Mouse (Mus musculus) liver, embryonic 13.5 days (tissue): ENCODE measurements around the gene Hsd17b3. TPM values are rescaled to one million over a fixed set of nuclear protein-coding genes. Genes with fewer than 3 reads are reported as not detected.
A peak's percentile ranks its signal among the peaks of the same experiment; 100 is the strongest.

Experiments used
- ATAC-seq: fragments of 200-750 bp; cut with Nextera tagmentation; 2 replicates; pipeline ENCODE4 v1.8.0; 2017; ENCODE audit warnings: low read depth, mild to moderate bottlenecking, moderate number of reproducible peaks, moderate library complexity
- DNase-seq: peaks from one replicate; pipeline ENCODE4 v3.0.0; 2022
- H3K27ac ChIP-seq: fragments of 300-500 bp; sonication (generic); 2 replicates; pipeline ENCODE4 v1.5.1; 2015; ENCODE audit warnings: moderate library complexity, mild to moderate bottlenecking, inconsistent platforms
- H3K27me3 ChIP-seq: fragments of 300-500 bp; sonication (generic); 2 replicates; pipeline ENCODE4 v1.6.1; 2015; ENCODE audit warnings: mild to moderate bottlenecking, inconsistent platforms
- H3K36me3 ChIP-seq: fragments of 300-500 bp; sonication (generic); 2 replicates; pipeline ENCODE4 v1.6.1; 2015; ENCODE audit warnings: mild to moderate bottlenecking, inconsistent platforms
- H3K4me1 ChIP-seq: fragments of 300-500 bp; sonication (generic); replicated peaks from 2 replicates; pipeline ENCODE4 v1.6.1; 2015; ENCODE audit warnings: inconsistent platforms
- H3K4me2 ChIP-seq: fragments of 300-500 bp; sonication (generic); 2 replicates; pipeline ENCODE4 v1.6.1; 2015; ENCODE audit warnings: inconsistent platforms, mild to moderate bottlenecking, moderate library complexity
- H3K4me3 ChIP-seq: fragments of 300-500 bp; sonication (generic); replicated peaks from 2 replicates; pipeline ENCODE4 v1.5.1; 2015; ENCODE audit warnings: mild to moderate bottlenecking, inconsistent platforms
- H3K9ac ChIP-seq: fragments of 300-500 bp; sonication (generic); 2 replicates; pipeline ENCODE4 v1.6.1; 2015; ENCODE audit warnings: mild to moderate bottlenecking, inconsistent platforms
- H3K9me3 ChIP-seq: fragments of 300-500 bp; sonication (generic); replicated peaks from 2 replicates; pipeline ENCODE4 v1.6.1; 2016; ENCODE audit warnings: inconsistent platforms
- WGBS: fragments of 180-500 bp; shearing (Covaris S2); methylation state at CpG from one replicate; pipeline ENCODE4 v1.1.7; 2015; ENCODE audit not compliant: insufficient replicate concordance; 5-methylcytosine and 5-hydroxymethylcytosine counted together
- polyA plus RNA-seq: library from polyadenylated mRNA; unstranded; fragments of >200 nt; fragmentation: Nextera tagmentation; extraction: Ambion mirVana; gene quantifications from 2 replicates; pipeline ENCODE4 v1.2.1, GENCODE M21; 2015

Hsd17b3 gene
- polyA plus RNA-seq, 1 experiment from 2014 or later, result not detected

GRCm38 (mm10) chr13:64107105-64107504 is 18.1 kb upstream of the Hsd17b3 start:
- Histone ChIP-seq H3K9me3 (no peaks in the 10 kb centered on the region), H3K27ac (no peak overlapping the region), H3K36me3 (no peaks in the 10 kb centered on the region), H3K4me2 (no peak overlapping the region), H3K9ac (no peak overlapping the region), H3K27me3 (no peaks in the 10 kb centered on the region), H3K4me1 (peaks cover 13% of the 10 kb centered on the region), H3K4me3 (no peak overlapping the region)
- no peak for DNase-seq
- ATAC-seq, result no peak
- WGBS, result 51% methylated on average over 3 of the region's 3 CpGs

- 62% methylated on average over 3 of the region's 3 CpGs for WGBS
- peak; percentile 41; the same call in 1 of the 2 replicates for ATAC-seq
- no peak overlapping the region for H3K27ac ChIP-seq
Observed at GRCm38 (mm10) chr13:64105690-64106089, 16.7 kb upstream of the Hsd17b3 start.

GRCm38 (mm10) chr13:64100186-64100585 is 11.2 kb upstream of the Hsd17b3 start:
- Histone ChIP-seq H3K4me1 (no peaks in the 10 kb centered on the region), H3K9me3 (no peaks in the 10 kb centered on the region), H3K27ac (no peak overlapping the region), H3K4me2 (no peak overlapping the region), H3K27me3 (no peaks in the 10 kb centered on the region), H3K9ac (no peak overlapping the region), H3K4me3 (no peak overlapping the region), H3K36me3 (no peaks in the 10 kb centered on the region)
- WGBS, result 56% methylated on average over 3 of the region's 3 CpGs
- DNase-seq (no peak), ATAC-seq (no peak)

More at GRCm38 (mm10) chr13:64105690-64106089, 16.7 kb upstream of the Hsd17b3 start:
- H3K4me3 ChIP-seq, result no peak overlapping the region
- H3K27me3 ChIP-seq, result no peaks in the 10 kb centered on the region
- no peaks in the 10 kb centered on the region for H3K9me3 ChIP-seq
- no peak overlapping the region for H3K9ac ChIP-seq
- H3K36me3 ChIP-seq, result no peaks in the 10 kb centered on the region
- H3K4me1 ChIP-seq, result peaks cover 13% of the 10 kb centered on the region
- DNase-seq, result no peak
- H3K4me2 ChIP-seq, result no peak overlapping the region

- no peaks in the 10 kb centered on the region for H3K36me3 ChIP-seq
- H3K4me1 ChIP-seq, result no peaks in the 10 kb centered on the region
- no peak overlapping the region for H3K9ac ChIP-seq
- H3K9me3 ChIP-seq, result no peaks in the 10 kb centered on the region
- no peak overlapping the region for H3K4me3 ChIP-seq
- H3K27ac ChIP-seq, result no peak overlapping the region
- DNase-seq (no peak), ATAC-seq (no peak)
- 66% methylated on average over 9 of the region's 9 CpGs for WGBS
- no peak overlapping the region for H3K4me2 ChIP-seq
- no peaks in the 10 kb centered on the region for H3K27me3 ChIP-seq
Observed at GRCm38 (mm10) chr13:64098992-64099391, 10.0 kb upstream of the Hsd17b3 start.

- H3K27ac ChIP-seq, result no peak overlapping the region
- H3K4me1 ChIP-seq, result no peaks in the 10 kb centered on the region
- ATAC-seq (no peak), DNase-seq (peak; percentile 12)
- no peak overlapping the region for H3K4me2 ChIP-seq
- H3K9ac ChIP-seq, result no peak overlapping the region
- 0% methylated on average over 1 of the region's 1 CpGs for WGBS
- H3K36me3 ChIP-seq, result no peaks in the 10 kb centered on the region
- no peaks in the 10 kb centered on the region for H3K27me3 ChIP-seq
- no peaks in the 10 kb centered on the region for H3K9me3 ChIP-seq
- no peak overlapping the region for H3K4me3 ChIP-seq
Observed at GRCm38 (mm10) chr13:64093341-64093740, 4.3 kb upstream of the Hsd17b3 start.

GRCm38 (mm10) chr13:64092752-64093151 is 3.7 kb upstream of the Hsd17b3 start:
- Histone ChIP-seq H3K4me2 (no peak overlapping the region), H3K27ac (no peak overlapping the region), H3K9ac (no peak overlapping the region), H3K4me1 (no peaks in the 10 kb centered on the region), H3K4me3 (no peak overlapping the region), H3K27me3 (no peaks in the 10 kb centered on the region), H3K36me3 (no peaks in the 10 kb centered on the region), H3K9me3 (no peaks in the 10 kb centered on the region)
- WGBS, result 54% methylated on average over 6 of the region's 6 CpGs
- DNase-seq, result no peak
- ATAC-seq, result no peak

- Histone ChIP-seq H3K4me3 (no peak overlapping the region), H3K36me3 (no peaks in the 10 kb centered on the region), H3K4me1 (no peaks in the 10 kb centered on the region), H3K4me2 (no peak overlapping the region), H3K9me3 (no peaks in the 10 kb centered on the region), H3K27ac (no peak overlapping the region), H3K9ac (no peak overlapping the region), H3K27me3 (no peaks in the 10 kb centered on the region)
- DNase-seq (no peak), ATAC-seq (no peak)
- WGBS, result 61% methylated on average over 3 of the region's 3 CpGs
Observed at GRCm38 (mm10) chr13:64092141-64092540, 3.1 kb upstream of the Hsd17b3 start.

GRCm38 (mm10) chr13:64091006-64091405 is 2.0 kb upstream of the Hsd17b3 start:
- no peaks in the 10 kb centered on the region for H3K36me3 ChIP-seq
- ATAC-seq, result no peak
- WGBS, result 63% methylated on average over 7 of the region's 7 CpGs
- H3K27me3 ChIP-seq, result no peaks in the 10 kb centered on the region
- no peaks in the 10 kb centered on the region for H3K4me1 ChIP-seq
- no peak overlapping the region for H3K4me3 ChIP-seq
- no peak overlapping the region for H3K27ac ChIP-seq
- H3K9me3 ChIP-seq, result no peaks in the 10 kb centered on the region
- DNase-seq, result no peak
- no peak overlapping the region for H3K9ac ChIP-seq
- no peak overlapping the region for H3K4me2 ChIP-seq

GRCm38 (mm10) chr13:64090278-64090677 is 1.2 kb upstream of the Hsd17b3 start:
- ATAC-seq, result no peak
- 57% methylated on average over 5 of the region's 5 CpGs for WGBS
- Histone ChIP-seq H3K27me3 (no peaks in the 10 kb centered on the region), H3K9ac (no peak overlapping the region), H3K4me3 (no peak overlapping the region), H3K27ac (no peak overlapping the region), H3K36me3 (no peaks in the 10 kb centered on the region), H3K9me3 (no peaks in the 10 kb centered on the region), H3K4me1 (no peaks in the 10 kb centered on the region), H3K4me2 (no peak overlapping the region)
- no peak for DNase-seq

GRCm38 (mm10) chr13:64088057-64088456 is 973 bp downstream of the Hsd17b3 start:
- no peak overlapping the region for H3K4me2 ChIP-seq
- H3K27me3 ChIP-seq, result no peaks in the 10 kb centered on the region
- no peaks in the 10 kb centered on the region for H3K36me3 ChIP-seq
- ATAC-seq (no peak), DNase-seq (no peak)
- 56% methylated on average over 7 of the region's 7 CpGs for WGBS
- H3K4me1 ChIP-seq, result no peaks in the 10 kb centered on the region
- no peak overlapping the region for H3K9ac ChIP-seq
- H3K9me3 ChIP-seq, result no peaks in the 10 kb centered on the region
- H3K4me3 ChIP-seq, result no peak overlapping the region
- H3K27ac ChIP-seq, result no peak overlapping the region

- Histone ChIP-seq H3K9ac (no peak overlapping the region), H3K4me2 (no peak overlapping the region), H3K27ac (no peak overlapping the region), H3K4me3 (no peak overlapping the region), H3K36me3 (no peaks in the 10 kb centered on the region), H3K9me3 (no peaks in the 10 kb centered on the region), H3K27me3 (no peaks in the 10 kb centered on the region), H3K4me1 (no peaks in the 10 kb centered on the region)
- 79% methylated on average over 5 of the region's 5 CpGs for WGBS
- DNase-seq (no peak), ATAC-seq (no peak)
Observed at GRCm38 (mm10) chr13:64086036-64086435, 3.0 kb downstream of the Hsd17b3 start.

- Histone ChIP-seq H3K9me3 (no peaks in the 10 kb centered on the region), H3K4me1 (no peaks in the 10 kb centered on the region), H3K9ac (no peak overlapping the region), H3K36me3 (no peaks in the 10 kb centered on the region), H3K27me3 (no peaks in the 10 kb centered on the region), H3K4me2 (no peak overlapping the region), H3K4me3 (no peak overlapping the region), H3K27ac (no peak overlapping the region)
- ATAC-seq (no peak), DNase-seq (no peak)
- 79% methylated on average over 3 of the region's 3 CpGs for WGBS
Observed at GRCm38 (mm10) chr13:64083331-64083730, 5.7 kb downstream of the Hsd17b3 start.
